Mouse (Mus musculus) retina, postnatal 7 days (tissue): ENCODE data around the gene Epas1.

Experiments used
- DNase-seq: peaks from one replicate; pipeline ENCODE4 v3.0.0-alpha.2; 2012; ENCODE audit warnings: low read depth, low spot score

Epas1 gene

DNA sequence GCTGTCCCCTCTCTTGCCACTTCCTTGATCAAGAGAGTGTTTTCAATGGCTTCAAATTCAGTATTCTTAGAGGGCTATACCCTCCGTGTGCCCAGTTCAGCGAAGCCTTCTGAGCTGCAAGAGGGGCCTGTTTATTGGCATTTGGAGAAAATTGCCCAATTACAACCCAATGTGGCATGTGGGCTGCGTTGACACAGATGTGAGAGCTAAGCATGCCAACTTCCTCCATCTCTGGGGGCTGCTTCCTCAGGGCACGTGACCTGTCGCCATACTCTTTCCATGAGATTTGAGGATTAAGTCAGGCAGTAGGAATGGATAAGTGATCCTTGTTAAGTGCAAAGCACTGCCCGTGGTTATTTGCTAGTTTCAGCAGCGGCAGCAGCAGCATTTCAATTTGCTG is 34.3 kb downstream of the Epas1 start:
- DNase-seq = no peak

- no peak for DNase-seq
Measured at GRCm38 (mm10) chr17:86788316-86788715, 34.8 kb downstream of the Epas1 start.

DNA sequence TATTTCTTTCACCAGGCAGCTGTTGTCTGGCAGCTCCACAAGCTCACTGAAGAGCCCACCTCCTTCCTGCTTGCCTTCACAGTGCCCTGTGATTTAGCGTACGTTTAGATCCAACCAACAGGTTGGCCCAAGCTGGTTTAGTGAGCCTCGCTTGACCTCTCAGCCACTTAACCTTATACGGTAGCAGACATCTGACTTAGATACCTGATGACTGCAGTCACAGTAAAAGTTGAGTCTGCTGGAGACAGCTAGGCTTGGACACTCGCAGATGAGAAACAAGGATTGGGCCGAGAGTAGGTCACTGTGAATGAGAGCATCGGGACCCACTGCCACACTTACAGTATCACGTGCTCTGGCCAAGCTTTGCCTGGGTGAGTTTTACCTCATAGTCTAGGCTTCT is 38.4 kb downstream of the Epas1 start:
- no peak for DNase-seq

GRCm38 (mm10) chr17:86795773-86796172 is 42.3 kb downstream of the Epas1 start:
- no peak for DNase-seq

GRCm38 (mm10) chr17:86797031-86797430 is 43.5 kb downstream of the Epas1 start:
- DNase-seq = no peak

GRCm38 (mm10) chr17:86798460-86798859 is 45.0 kb downstream of the Epas1 start:
- no peak for DNase-seq

GRCm38 (mm10) chr17:86798951-86799350 is 45.5 kb downstream of the Epas1 start:
- no peak for DNase-seq

DNA sequence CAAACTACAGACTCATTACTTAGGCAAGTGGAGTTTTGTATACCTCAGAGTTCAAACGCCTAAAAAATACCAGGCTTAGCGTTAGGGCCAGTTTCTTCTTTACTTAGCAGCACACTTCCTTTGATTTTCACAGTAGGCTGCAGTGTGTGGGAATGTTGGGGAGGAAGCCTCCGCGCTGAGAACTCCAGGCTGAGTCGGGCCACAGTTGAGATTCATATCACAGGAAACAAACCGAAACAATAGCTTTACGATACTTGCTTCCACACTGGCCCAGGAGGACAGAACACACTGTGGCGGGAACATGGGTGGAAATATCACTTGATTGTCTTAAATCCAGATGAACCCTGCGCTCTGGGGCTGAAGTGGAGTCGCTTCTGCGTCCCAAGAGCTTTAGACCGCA is 47.0 kb downstream of the Epas1 start:
- DNase-seq = no peak

DNA sequence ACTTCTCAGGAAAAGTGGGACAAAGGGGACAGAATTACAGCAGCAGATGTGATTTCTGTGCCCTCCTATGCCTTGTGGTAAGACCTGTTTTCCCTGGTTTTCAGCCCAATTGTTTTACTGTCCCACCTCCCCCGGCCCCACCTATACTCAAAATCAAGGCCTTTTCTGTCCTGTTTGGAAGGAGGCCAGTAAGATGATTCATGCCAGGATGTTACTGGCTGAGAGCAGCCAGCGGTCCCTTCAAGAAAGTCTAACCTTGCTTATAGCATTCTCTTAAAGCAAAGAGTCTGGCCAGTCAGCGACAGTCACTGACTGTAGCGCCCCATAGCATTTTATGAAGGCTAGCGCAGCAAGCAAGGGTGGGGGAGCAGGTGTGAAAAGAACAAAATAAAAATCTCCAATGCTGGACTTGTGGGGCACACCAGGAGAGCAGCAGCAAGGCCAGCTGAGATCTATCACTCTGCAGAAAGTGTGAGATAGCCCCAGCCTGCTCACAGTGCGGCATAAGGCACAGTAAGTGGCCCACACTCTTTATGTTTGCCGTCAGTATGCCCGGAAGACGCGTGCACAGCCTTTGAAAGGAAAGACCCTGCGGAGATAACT is 47.8 kb downstream of the Epas1 start:
- DNase-seq = no peak

DNA sequence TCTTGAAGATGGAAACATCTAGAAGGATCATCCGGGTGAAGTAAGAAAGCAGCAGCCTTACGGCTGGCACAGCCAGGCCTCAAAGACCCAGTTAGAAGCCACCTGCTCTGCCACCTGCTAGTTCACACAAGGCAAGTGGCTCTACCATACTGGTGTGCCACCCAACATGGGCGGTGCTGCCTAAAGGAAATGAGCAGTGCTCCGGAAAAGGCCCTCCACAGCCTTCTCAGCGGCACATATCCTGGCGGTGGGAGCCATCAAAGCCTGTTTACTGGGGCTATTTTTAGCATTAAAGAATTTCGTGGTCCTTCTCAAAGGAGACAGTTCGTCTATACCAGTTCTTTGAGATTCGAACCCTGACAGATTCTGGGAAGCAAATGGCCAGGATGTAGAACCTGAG is 48.4 kb downstream of the Epas1 start:
- DNase-seq = no peak

GRCm38 (mm10) chr17:86802351-86802985 is 49.0 kb downstream of the Epas1 start:
- DNase-seq = no peak

DNA sequence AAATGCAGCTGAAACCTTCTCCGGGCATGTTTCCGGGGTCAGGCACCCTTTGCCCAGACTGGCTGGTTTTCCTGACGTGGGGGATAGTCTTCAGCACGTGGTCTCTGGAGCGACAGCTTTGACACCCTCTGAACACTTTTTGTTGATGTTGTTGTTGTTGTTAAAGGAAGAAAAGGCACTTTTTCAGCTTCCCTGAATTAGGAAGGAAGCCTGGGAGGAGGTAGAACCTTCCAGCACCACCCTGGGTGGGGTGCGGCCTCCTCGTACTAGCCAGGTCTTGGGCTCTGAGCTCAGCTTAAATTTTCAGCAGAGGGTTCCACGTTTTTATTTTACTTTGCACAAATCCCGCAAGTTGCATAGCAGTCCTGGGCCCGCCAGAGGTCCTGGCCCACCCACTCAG is 49.6 kb downstream of the Epas1 start:
- no peak for DNase-seq

DNA sequence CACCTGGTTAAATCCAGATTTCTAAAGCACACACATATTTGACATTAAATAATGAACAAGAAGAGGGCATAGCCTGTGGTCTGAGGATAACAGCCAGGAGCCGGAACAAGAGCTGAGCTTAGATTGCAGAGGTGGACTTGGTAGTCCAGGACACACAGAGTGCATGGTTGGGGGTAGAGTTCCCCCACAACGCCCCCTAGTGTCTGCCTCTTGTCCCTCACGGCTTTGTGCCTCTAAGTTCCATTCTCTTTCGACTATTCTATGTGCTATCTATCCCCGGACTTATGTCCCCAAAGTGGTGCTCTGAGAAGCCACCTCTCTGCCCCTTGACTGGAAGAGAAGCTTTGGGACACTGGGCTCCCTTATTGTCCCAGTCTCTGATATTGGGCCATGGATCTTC is 50.2 kb downstream of the Epas1 start:
- no peak for DNase-seq

DNA sequence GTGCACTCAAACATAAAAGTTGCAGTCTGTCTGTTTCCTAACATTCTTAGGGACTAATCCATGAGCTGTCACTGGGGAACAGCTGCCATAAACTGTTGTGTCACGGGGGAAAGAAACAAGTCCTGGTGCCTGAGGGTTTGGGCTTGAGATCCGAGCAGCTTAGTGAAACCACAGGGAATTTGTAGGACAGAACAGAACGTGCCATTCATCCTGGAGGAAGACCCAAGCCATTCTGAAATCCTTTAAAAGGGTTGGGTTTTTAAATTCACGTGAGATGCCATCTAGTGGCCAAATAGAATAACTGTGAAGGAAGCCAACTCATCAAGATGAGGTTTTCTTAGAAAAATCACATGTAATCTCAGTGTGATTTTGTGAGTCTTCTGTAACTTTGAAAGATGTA is 58.5 kb downstream of the Epas1 start:
- peak; percentile 46 for DNase-seq

- DNase-seq = no peak
Measured at GRCm38 (mm10) chr17:86814320-86814719, 60.8 kb downstream of the Epas1 start.

DNA sequence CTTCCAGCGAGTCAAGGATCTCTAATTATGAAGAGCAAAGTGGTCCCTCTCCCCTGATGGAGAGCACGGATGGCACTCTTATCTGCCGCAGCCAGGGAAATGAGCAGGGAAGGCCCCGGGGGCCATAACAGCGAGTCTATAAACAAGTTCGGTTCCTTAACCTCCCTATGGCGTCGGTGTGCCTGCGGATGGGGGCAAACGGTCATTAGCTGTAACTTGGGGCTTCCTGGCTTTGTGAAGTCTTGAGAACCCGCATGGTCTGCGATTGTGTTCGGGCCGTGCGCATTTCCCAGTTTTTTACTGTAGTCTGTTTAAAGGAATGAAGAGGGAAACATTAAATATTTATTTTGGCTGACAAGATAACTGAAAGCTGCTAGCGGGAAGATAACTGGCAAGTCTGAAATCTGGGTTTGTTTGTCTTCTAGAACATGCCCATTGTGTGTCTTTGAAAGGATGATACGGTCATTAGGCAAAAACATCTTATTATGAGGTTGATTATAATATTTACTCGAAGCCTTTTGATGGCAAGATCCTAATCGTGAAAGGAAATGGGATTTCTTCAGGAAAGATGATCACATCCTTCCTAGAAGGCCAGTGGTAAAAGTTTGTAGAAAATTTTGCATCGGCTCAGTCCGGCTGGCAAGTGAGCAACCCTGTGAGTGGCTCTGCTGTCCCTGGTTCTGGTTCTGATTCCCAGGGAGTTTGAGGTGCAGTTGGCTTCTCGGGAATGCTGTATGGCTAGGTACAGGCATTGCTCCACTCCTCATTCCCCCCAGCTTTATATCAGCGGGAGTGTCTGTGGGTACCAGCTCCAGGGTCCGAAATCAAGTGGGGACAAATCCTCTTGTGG is 61.7 kb downstream of the Epas1 start:
- DNase-seq = no peak

DNA sequence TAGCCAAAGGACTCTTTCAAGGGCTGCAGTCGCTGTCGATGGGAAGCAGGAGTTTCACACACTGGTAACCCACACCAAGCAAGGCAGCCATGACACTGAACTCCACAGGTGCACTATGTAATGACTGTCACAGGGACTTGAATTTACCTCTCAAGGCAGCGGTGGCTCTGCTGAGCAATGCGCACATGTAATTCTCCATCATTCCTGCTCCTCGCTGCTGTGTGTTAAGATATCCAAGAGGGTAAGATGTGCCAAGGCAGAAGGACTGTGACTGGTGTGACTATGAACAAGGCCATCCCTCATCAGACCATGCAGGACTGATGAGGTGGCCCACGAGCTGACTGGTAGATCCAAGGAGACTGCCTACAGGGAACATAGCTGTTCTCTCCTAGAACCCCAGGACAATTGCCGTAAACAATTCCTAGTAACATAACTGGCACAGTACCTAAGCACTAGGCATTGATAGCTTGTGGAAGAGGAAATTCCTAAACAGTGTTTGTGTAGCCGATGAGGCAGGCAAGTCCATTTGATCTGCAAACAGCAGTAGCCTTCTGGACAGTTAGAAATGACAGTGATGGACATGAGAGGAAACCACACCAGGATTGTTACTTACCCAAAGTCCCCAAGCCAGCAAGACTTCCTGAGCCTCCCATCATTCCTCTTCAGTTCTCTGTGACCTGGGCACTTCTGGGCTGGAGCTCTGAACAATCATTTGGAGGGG is 68.7 kb downstream of the Epas1 start:
- DNase-seq = no peak

GRCm38 (mm10) chr17:86824502-86825162 is 71.1 kb downstream of the Epas1 start:
- no peak for DNase-seq

DNA sequence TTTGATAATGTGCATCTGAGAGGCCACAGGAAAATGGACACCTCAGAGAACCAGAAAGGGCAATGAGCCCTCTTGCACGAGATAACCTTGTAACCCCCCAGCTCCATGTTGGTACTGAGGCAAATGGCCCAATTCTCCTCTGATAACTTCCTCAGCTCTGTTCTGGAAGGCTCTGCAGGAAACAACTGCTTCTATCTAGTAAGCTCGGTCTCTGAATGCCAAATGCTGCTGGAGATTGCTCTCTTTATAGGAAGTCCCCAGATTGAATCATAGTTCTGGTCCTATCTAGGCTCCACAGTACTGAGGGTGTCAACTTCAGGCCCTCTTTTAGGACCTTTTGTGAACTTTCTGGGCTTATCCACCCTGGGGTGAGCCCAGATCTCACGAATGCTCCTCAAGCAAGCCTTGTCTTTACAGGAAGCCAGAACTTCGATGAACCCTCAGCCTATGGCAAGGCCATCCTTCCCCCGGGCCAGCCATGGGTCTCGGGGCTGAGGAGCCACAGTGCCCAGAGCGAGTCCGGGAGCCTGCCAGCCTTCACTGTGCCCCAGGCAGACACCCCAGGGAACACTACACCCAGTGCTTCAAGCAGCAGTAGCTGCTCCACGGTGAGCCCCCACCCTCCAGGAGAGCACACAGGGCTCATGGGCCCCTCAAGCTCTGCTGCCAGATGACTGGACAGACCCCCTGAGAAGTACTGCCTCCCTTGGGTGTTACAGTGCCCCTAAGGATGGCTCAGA is 71.8 kb downstream of the Epas1 start:
- DNase-seq = no peak

GRCm38 (mm10) chr17:86826376-86826775 is 72.9 kb downstream of the Epas1 start:
- DNase-seq = no peak
